Mouse (Mus musculus): ENCODE measurements around the gene Lypd6b. TPM values are rescaled to one million over a fixed set of nuclear protein-coding genes. Genes with fewer than 3 reads are reported as not detected.

Lypd6b gene
- polyA plus RNA-seq, 1 experiment: not detected

DNA sequence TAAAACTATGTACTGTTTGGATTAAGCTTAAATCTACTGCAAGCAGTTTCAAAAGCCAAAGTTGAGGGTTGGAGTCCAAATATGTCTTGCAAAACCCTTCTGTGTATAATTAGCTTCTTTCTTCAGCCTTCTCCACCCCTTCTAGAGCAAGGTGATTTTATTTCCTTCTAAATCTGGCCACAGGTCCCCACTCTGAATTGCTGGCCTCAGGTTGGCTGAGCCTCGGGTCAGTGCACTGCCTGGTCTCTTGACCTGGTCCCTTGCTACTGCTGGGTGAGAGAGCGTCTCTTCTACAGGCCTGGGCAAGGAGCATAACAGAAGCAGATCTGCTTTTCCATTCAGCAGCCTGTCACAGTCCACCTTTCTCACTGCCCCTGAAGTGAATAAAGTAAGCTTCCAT, 18.6 kb upstream of the Lypd6b start:
- TF ChIP-seq POLR2A (IDR thresholded peaks at IDR 0.05; ENCODE audit: low read depth, low read length): no peak
- no peak for TF ChIP-seq CTCF (IDR thresholded peaks at IDR 0.05; ENCODE audit: borderline replicate concordance, insufficient read depth, low read length)
- Histone ChIP-seq H3K4me1 (ENCODE audit: control insufficient read depth, insufficient read depth, low read length) (no peaks in the 10 kb centered on the region), H3K4me3 (ENCODE audit: insufficient read depth, low read length) (no peak overlapping the region), H3K27ac (ENCODE audit: insufficient read depth, low read length) (no peak overlapping the region)

- no peak overlapping the region for H3K4me3 ChIP-seq (ENCODE audit: insufficient read depth, low read length)
- TF ChIP-seq CTCF (IDR thresholded peaks at IDR 0.05; ENCODE audit: borderline replicate concordance, insufficient read depth, low read length): no peak
- no peak for TF ChIP-seq POLR2A (IDR thresholded peaks at IDR 0.05; ENCODE audit: low read depth, low read length)
- no peaks in the 10 kb centered on the region for H3K4me1 ChIP-seq (ENCODE audit: control insufficient read depth, insufficient read depth, low read length)
- no peak overlapping the region for H3K27ac ChIP-seq (ENCODE audit: insufficient read depth, low read length)
Measured at GRCm38 (mm10) chr2:49770440-49770839, 17.0 kb upstream of the Lypd6b start.

GRCm38 (mm10) chr2:49771172-49771571, 16.3 kb upstream of the Lypd6b start:
- no peaks in the 10 kb centered on the region for H3K4me1 ChIP-seq (ENCODE audit: control insufficient read depth, insufficient read depth, low read length)
- no peak overlapping the region for H3K27ac ChIP-seq (ENCODE audit: insufficient read depth, low read length)
- H3K4me3 ChIP-seq (ENCODE audit: insufficient read depth, low read length): no peak overlapping the region
- TF ChIP-seq POLR2A (IDR thresholded peaks at IDR 0.05; ENCODE audit: low read depth, low read length) (no peak), CTCF (IDR thresholded peaks at IDR 0.05; ENCODE audit: borderline replicate concordance, insufficient read depth, low read length) (no peak)

DNA sequence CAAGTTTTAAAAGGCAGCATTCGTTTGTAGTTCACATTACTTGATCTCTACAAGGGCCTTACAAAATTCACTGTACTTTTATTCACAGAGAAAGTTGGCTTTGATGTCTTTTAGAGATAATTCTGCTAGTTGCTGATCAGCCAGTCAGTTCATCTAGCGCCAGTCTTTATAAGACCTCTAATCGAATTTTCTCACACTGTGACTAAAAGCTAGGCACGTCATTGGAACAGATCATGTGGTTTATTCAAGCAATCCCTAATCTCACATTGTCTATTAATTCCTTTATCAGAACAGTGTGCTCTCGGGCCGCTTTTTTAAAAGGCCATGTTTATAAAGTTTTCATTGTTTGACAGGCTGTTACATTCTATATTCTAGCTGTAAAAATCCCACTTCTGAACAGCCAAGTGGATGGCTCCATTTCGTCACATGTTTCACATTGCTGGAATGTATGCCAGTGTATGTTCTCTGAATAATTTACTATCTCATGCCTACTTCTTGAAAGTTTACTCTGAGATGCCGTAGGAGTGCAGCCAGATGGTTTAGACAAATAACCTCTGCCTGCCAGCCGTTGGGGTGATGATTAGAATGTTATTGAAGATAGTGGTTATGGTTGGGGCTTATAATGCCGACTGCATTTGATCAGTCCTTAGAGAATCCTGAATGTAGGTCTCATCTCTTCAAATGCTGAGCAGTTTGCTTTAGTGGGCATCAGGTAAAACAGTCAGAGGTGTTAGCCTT, 14.1 kb upstream of the Lypd6b start:
- 0 out of 2 replicates have a peak, but pooled peaks cover 3% of the 10 kb centered on the region for H3K4me1 ChIP-seq (ENCODE audit: control insufficient read depth, insufficient read depth, low read length)
- no peak overlapping the region for H3K4me3 ChIP-seq (ENCODE audit: insufficient read depth, low read length)
- TF ChIP-seq POLR2A (IDR thresholded peaks at IDR 0.05; ENCODE audit: low read depth, low read length) (no peak), CTCF (IDR thresholded peaks at IDR 0.05; ENCODE audit: borderline replicate concordance, insufficient read depth, low read length) (no peak)
- no peak overlapping the region for H3K27ac ChIP-seq (ENCODE audit: insufficient read depth, low read length)

GRCm38 (mm10) chr2:49774180-49774579, 13.3 kb upstream of the Lypd6b start:
- TF ChIP-seq POLR2A (IDR thresholded peaks at IDR 0.05; ENCODE audit: low read depth, low read length) (no peak), CTCF (IDR thresholded peaks at IDR 0.05; ENCODE audit: borderline replicate concordance, insufficient read depth, low read length) (no peak)
- Histone ChIP-seq H3K4me3 (ENCODE audit: insufficient read depth, low read length) (no peak overlapping the region), H3K4me1 (ENCODE audit: control insufficient read depth, insufficient read depth, low read length) (0 out of 2 replicates have a peak, but pooled peaks cover 3% of the 10 kb centered on the region), H3K27ac (ENCODE audit: insufficient read depth, low read length) (no peak overlapping the region)

DNA sequence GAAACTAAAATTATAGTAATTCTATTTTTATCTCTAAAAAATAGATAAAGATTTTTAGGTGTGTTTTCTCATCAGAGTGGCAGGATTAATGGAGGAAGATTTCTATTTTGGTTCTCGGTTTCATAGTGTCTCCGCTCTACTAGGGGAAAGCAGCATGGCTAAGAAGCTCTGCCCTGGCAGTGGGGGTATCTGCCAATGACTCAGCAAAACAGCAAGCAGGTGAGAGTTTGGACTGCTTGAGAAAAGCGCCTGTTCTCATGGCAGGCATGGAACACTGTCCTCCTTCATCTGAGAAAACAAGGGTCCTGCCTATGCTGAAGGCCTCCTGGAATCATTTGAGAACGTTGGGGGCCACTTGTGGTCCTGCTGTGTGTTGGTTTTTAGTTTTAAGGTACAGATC, 12.3 kb upstream of the Lypd6b start:
- no peak overlapping the region for H3K27ac ChIP-seq (ENCODE audit: insufficient read depth, low read length)
- no peak for TF ChIP-seq POLR2A (IDR thresholded peaks at IDR 0.05; ENCODE audit: low read depth, low read length)
- no peak for TF ChIP-seq CTCF (IDR thresholded peaks at IDR 0.05; ENCODE audit: borderline replicate concordance, insufficient read depth, low read length)
- 0 out of 2 replicates have a peak, but pooled peaks cover 3% of the 10 kb centered on the region for H3K4me1 ChIP-seq (ENCODE audit: control insufficient read depth, insufficient read depth, low read length)
- H3K4me3 ChIP-seq (ENCODE audit: insufficient read depth, low read length): no peak overlapping the region

DNA sequence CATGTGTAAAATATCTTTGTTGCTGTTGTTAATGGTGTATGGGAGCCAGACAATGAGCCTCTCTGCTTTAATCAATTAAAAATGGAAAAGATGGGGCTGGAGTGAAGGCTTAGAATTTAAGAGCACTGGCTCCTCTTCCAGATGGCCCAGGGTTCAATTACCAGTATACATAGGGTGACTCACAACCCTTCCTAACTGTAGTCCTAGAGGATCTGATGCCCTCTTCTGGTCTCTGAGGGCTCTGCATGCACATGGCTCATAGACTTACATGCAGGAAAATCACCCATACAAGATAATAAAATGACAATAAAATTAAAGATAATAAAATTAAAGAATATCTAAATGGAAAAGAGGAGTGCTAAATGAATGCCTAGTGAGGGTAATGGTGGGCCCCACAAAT, 11.8 kb upstream of the Lypd6b start:
- TF ChIP-seq POLR2A (IDR thresholded peaks at IDR 0.05; ENCODE audit: low read depth, low read length) (no peak), CTCF (IDR thresholded peaks at IDR 0.05; ENCODE audit: borderline replicate concordance, insufficient read depth, low read length) (no peak)
- Histone ChIP-seq H3K27ac (ENCODE audit: insufficient read depth, low read length) (no peak overlapping the region), H3K4me3 (ENCODE audit: insufficient read depth, low read length) (no peak overlapping the region), H3K4me1 (ENCODE audit: control insufficient read depth, insufficient read depth, low read length) (0 out of 2 replicates have a peak, but pooled peaks cover 3% of the 10 kb centered on the region)

DNA sequence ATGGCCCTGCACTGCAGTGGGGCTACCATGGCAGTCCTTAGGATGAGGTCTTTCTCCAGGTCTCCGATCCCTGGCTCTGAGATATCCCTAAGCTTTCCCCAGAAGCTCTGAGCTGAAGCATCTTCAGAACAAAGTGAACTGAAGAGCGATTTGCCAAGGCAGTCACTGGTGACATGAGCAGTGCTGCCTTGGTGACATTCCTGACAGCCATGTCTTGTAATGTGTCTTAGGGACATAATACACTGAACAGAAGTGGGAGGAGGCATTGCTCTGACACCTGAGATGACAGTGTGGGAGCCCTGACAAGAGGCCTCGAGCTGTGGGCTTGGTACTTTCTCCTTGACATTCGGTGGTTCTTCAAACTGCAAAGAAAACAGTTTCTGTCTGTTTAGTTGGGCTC, 11.1 kb upstream of the Lypd6b start:
- Histone ChIP-seq H3K4me1 (ENCODE audit: control insufficient read depth, insufficient read depth, low read length) (0 out of 2 replicates have a peak, but pooled peaks cover 3% of the 10 kb centered on the region), H3K4me3 (ENCODE audit: insufficient read depth, low read length) (no peak overlapping the region), H3K27ac (ENCODE audit: insufficient read depth, low read length) (no peak overlapping the region)
- TF ChIP-seq CTCF (IDR thresholded peaks at IDR 0.05; ENCODE audit: borderline replicate concordance, insufficient read depth, low read length) (no peak), POLR2A (IDR thresholded peaks at IDR 0.05; ENCODE audit: low read depth, low read length) (no peak)

- no peak overlapping the region for H3K27ac ChIP-seq (ENCODE audit: insufficient read depth, low read length)
Measured at GRCm38 (mm10) chr2:49788051-49788418, 547 bp downstream of the Lypd6b start.

GRCm38 (mm10) chr2:49788643-49789042, 1.2 kb downstream of the Lypd6b start:
- H3K4me3 ChIP-seq (ENCODE audit: insufficient read depth, low read length): no peak overlapping the region

More at GRCm38 (mm10) chr2:49788051-49788418, 547 bp downstream of the Lypd6b start:
- Histone ChIP-seq H3K4me1 (ENCODE audit: control insufficient read depth, insufficient read depth, low read length) (no peaks in the 10 kb centered on the region), H3K4me3 (ENCODE audit: insufficient read depth, low read length) (peak overlapping the region; percentile 39)
- TF ChIP-seq POLR2A (IDR thresholded peaks at IDR 0.05; ENCODE audit: low read depth, low read length) (no peak), CTCF (IDR thresholded peaks at IDR 0.05; ENCODE audit: borderline replicate concordance, insufficient read depth, low read length) (no peak)

More at GRCm38 (mm10) chr2:49788643-49789042, 1.2 kb downstream of the Lypd6b start:
- H3K27ac ChIP-seq (ENCODE audit: insufficient read depth, low read length): no peak overlapping the region
- no peaks in the 10 kb centered on the region for H3K4me1 ChIP-seq (ENCODE audit: control insufficient read depth, insufficient read depth, low read length)
- TF ChIP-seq CTCF (IDR thresholded peaks at IDR 0.05; ENCODE audit: borderline replicate concordance, insufficient read depth, low read length) (no peak), POLR2A (IDR thresholded peaks at IDR 0.05; ENCODE audit: low read depth, low read length) (no peak)
